Mouse (Mus musculus) forebrain, embryonic 12.5 days (tissue): Measurements from ENCODE around the gene Rps19. TPM values are rescaled to one million over a fixed set of nuclear protein-coding genes. Genes with fewer than 3 reads are reported as not detected.

Experiments
- ATAC-seq: fragments of 200-750 bp; cut with Nextera tagmentation; 2 replicates; pipeline ENCODE4 v1.8.0; 2017; ENCODE audit warnings: moderate TSS enrichment; ENCODE audit not compliant: low FRiP score
- H3K27ac ChIP-seq: fragments of 300-500 bp; sonication (generic); 2 replicates; pipeline ENCODE4 v1.5.1; 2016; ENCODE audit warnings: mild to moderate bottlenecking
- H3K27me3 ChIP-seq: fragments of 300-500 bp; sonication (generic); 2 replicates; pipeline ENCODE4 v1.6.1; 2016; ENCODE audit warnings: mild to moderate bottlenecking
- H3K36me3 ChIP-seq: fragments of 300-500 bp; sonication (generic); replicated peaks from 2 replicates; pipeline ENCODE4 v1.6.1; 2016; ENCODE audit warnings: mild to moderate bottlenecking
- H3K4me1 ChIP-seq: fragments of 300-500 bp; sonication (generic); 2 replicates; pipeline ENCODE4 v1.6.1; 2016
- H3K4me2 ChIP-seq: fragments of 300-500 bp; sonication (generic); 2 replicates; pipeline ENCODE4 v1.6.1; 2016; ENCODE audit warnings: mild to moderate bottlenecking, moderate library complexity
- H3K4me3 ChIP-seq: fragments of 300-500 bp; sonication (generic); replicated peaks from 2 replicates; pipeline ENCODE4 v1.5.1; 2016; ENCODE audit warnings: mild to moderate bottlenecking
- H3K9ac ChIP-seq: fragments of 300-500 bp; sonication (generic); 2 replicates; pipeline ENCODE4 v1.6.1; 2016; ENCODE audit warnings: mild to moderate bottlenecking
- H3K9me3 ChIP-seq: fragments of 300-500 bp; sonication (generic); 2 replicates; pipeline ENCODE4 v1.6.1; 2016
- WGBS: fragments of 180-500 bp; shearing (Covaris S2); methylation state at CpG from one replicate; pipeline ENCODE4 v1.1.7; 2016; 5-methylcytosine and 5-hydroxymethylcytosine counted together
- polyA plus RNA-seq: library from polyadenylated mRNA; unstranded; fragments of >200 nt; fragmentation: Nextera tagmentation; extraction: Ambion mirVana; gene quantifications from 2 replicates; pipeline ENCODE4 v1.2.1, GENCODE M21; 2016

Rps19 gene
- polyA plus RNA-seq, 1 experiment from 2014 or later = 1,518 TPM

- H3K4me3 ChIP-seq = no peak overlapping the region
- H3K9ac ChIP-seq = no peak overlapping the region
- WGBS = 77% methylated on average over 8 of the region's 8 CpGs
- H3K4me1 ChIP-seq = no peaks in the 10 kb centered on the region
- no peaks in the 10 kb centered on the region for H3K27me3 ChIP-seq
- ATAC-seq = no peak
- H3K4me2 ChIP-seq = no peak overlapping the region
- no peaks in the 10 kb centered on the region for H3K9me3 ChIP-seq
- no peak overlapping the region for H3K27ac ChIP-seq
- H3K36me3 ChIP-seq = peaks cover 3% of the 10 kb centered on the region
Measured at GRCm38 (mm10) chr7:24896269-24896668, 12.1 kb downstream of the Rps19 start.

GRCm38 (mm10) chr7:24897224-24897623, 13.1 kb downstream of the Rps19 start, which contains the start of gene Cd79a:
Gene Cd79a (plus strand): TSS chr7:24897381.
- no peak within 1 kb of the TSS for H3K4me3 ChIP-seq
- H3K9ac ChIP-seq = no peak within 1 kb of the TSS; the same call in 1 of the 2 replicates
- H3K4me1 ChIP-seq = no peaks in the 10 kb centered on the region
- no peaks in the 10 kb centered on the region for H3K27me3 ChIP-seq
- no peaks in the 10 kb centered on the region for H3K9me3 ChIP-seq
- H3K36me3 ChIP-seq = no peaks in the 10 kb centered on the region
- no peak within 1 kb of the TSS for H3K4me2 ChIP-seq
- 79% methylated on average over 12 of the region's 12 CpGs for WGBS
- ATAC-seq = no peak
- H3K27ac ChIP-seq = no peak within 1 kb of the TSS

GRCm38 (mm10) chr7:24897959-24898358, 13.8 kb downstream of the Rps19 start:
- Histone ChIP-seq H3K27ac (no peak overlapping the region), H3K4me2 (no peak overlapping the region), H3K36me3 (no peaks in the 10 kb centered on the region), H3K27me3 (no peaks in the 10 kb centered on the region), H3K9me3 (no peaks in the 10 kb centered on the region), H3K9ac (no peak overlapping the region; the same call in 1 of the 2 replicates), H3K4me1 (peaks cover 3% of the 10 kb centered on the region; the same call in 1 of the 2 replicates), H3K4me3 (no peak overlapping the region)
- 77% methylated on average over 5 of the region's 5 CpGs for WGBS
- ATAC-seq = no peak

- Histone ChIP-seq H3K27me3 (no peaks in the 10 kb centered on the region), H3K9ac (no peak overlapping the region), H3K36me3 (no peaks in the 10 kb centered on the region), H3K9me3 (no peaks in the 10 kb centered on the region), H3K4me2 (no peak overlapping the region), H3K27ac (no peak overlapping the region), H3K4me1 (peaks cover 25% of the 10 kb centered on the region), H3K4me3 (no peak overlapping the region)
- WGBS = 86% methylated on average over 6 of the region's 6 CpGs
- ATAC-seq = no peak
Measured at GRCm38 (mm10) chr7:24901114-24901513, 16.9 kb downstream of the Rps19 start.

- Histone ChIP-seq H3K9ac (no peak overlapping the region), H3K27me3 (no peaks in the 10 kb centered on the region), H3K4me2 (no peak overlapping the region), H3K36me3 (no peaks in the 10 kb centered on the region), H3K4me1 (peaks cover 31% of the 10 kb centered on the region), H3K27ac (no peak overlapping the region), H3K9me3 (no peaks in the 10 kb centered on the region), H3K4me3 (no peak overlapping the region)
- 90% methylated on average over 1 of the region's 1 CpGs for WGBS
- ATAC-seq = no peak
Measured at GRCm38 (mm10) chr7:24901842-24902241, 17.7 kb downstream of the Rps19 start.

GRCm38 (mm10) chr7:24902264-24902629, 18.1 kb downstream of the Rps19 start:
- WGBS = 61% methylated on average over 2 of the region's 2 CpGs
- H3K4me1 ChIP-seq = peaks cover 34% of the 10 kb centered on the region
- peak overlapping the region; percentile 66 for H3K4me3 ChIP-seq

GRCm38 (mm10) chr7:24902630-24903443, 18.7 kb downstream of the Rps19 start, which contains the start of gene Arhgef1:
Gene Arhgef1 (plus strand): TSS chr7:24902912.
- Histone ChIP-seq H3K4me1 (peaks cover 37% of the 10 kb centered on the region), H3K9ac (peak within 1 kb of the TSS; percentile 77), H3K9me3 (no peaks in the 10 kb centered on the region), H3K27me3 (no peaks in the 10 kb centered on the region), H3K36me3 (peaks cover 2% of the 10 kb centered on the region; the same call in 1 of the 2 replicates), H3K27ac (peak within 1 kb of the TSS; percentile 76), H3K4me2 (peak within 1 kb of the TSS; percentile 86), H3K4me3 (peak within 1 kb of the TSS; percentile 66)
- 10% methylated on average over 41 of the region's 68 CpGs for WGBS
- ATAC-seq = no peak

More at GRCm38 (mm10) chr7:24902264-24902629, 18.1 kb downstream of the Rps19 start:
- no peak for ATAC-seq
- H3K27me3 ChIP-seq = no peaks in the 10 kb centered on the region
- H3K4me2 ChIP-seq = peak overlapping the region; percentile 86
- H3K27ac ChIP-seq = peak overlapping the region; percentile 76
- no peak overlapping the region for H3K9ac ChIP-seq
- H3K9me3 ChIP-seq = no peaks in the 10 kb centered on the region
- H3K36me3 ChIP-seq = no peaks in the 10 kb centered on the region

- WGBS = 48% methylated on average over 10 of the region's 10 CpGs
- Histone ChIP-seq H3K4me2 (peak overlapping the region; percentile 86), H3K9me3 (no peaks in the 10 kb centered on the region), H3K36me3 (peaks cover 8% of the 10 kb centered on the region), H3K27ac (no peak overlapping the region), H3K27me3 (no peaks in the 10 kb centered on the region), H3K4me1 (peaks cover 37% of the 10 kb centered on the region), H3K9ac (peak overlapping the region; percentile 77; the same call in 1 of the 2 replicates), H3K4me3 (peak overlapping the region; percentile 66)
- no peak for ATAC-seq
Measured at GRCm38 (mm10) chr7:24903444-24903825, 19.3 kb downstream of the Rps19 start.

- Histone ChIP-seq H3K4me3 (peak overlapping the region; percentile 66), H3K4me1 (peaks cover 37% of the 10 kb centered on the region), H3K4me2 (peak overlapping the region; percentile 86), H3K9me3 (no peaks in the 10 kb centered on the region), H3K27ac (peak overlapping the region; percentile 65), H3K9ac (peak overlapping the region; percentile 77), H3K27me3 (no peaks in the 10 kb centered on the region), H3K36me3 (peaks cover 14% of the 10 kb centered on the region)
- under 1% methylated on average over 30 of the region's 30 CpGs for WGBS
- ATAC-seq = peak; percentile 97
Measured at GRCm38 (mm10) chr7:24904070-24904483, 19.9 kb downstream of the Rps19 start.

- ATAC-seq = peak; percentile 25; the same call in 1 of the 2 replicates
- H3K27ac ChIP-seq = no peak overlapping the region
Measured at GRCm38 (mm10) chr7:24904936-24905335, 20.8 kb downstream of the Rps19 start.

GRCm38 (mm10) chr7:24906551-24906950, 22.4 kb downstream of the Rps19 start:
- H3K27ac ChIP-seq = no peak overlapping the region
- H3K36me3 ChIP-seq = peaks cover 20% of the 10 kb centered on the region
- peak overlapping the region; percentile 25; the same call in 1 of the 2 replicates for H3K9ac ChIP-seq

More at GRCm38 (mm10) chr7:24904936-24905335, 20.8 kb downstream of the Rps19 start:
- WGBS = 14% methylated on average over 3 of the region's 3 CpGs
- peak overlapping the region; percentile 66 for H3K4me3 ChIP-seq
- no peaks in the 10 kb centered on the region for H3K27me3 ChIP-seq
- H3K4me1 ChIP-seq = peaks cover 37% of the 10 kb centered on the region
- peaks cover 20% of the 10 kb centered on the region for H3K36me3 ChIP-seq
- peak overlapping the region; percentile 77 for H3K9ac ChIP-seq
- no peaks in the 10 kb centered on the region for H3K9me3 ChIP-seq
- H3K4me2 ChIP-seq = peak overlapping the region; percentile 86

GRCm38 (mm10) chr7:24907211-24907748, 23.1 kb downstream of the Rps19 start:
- Histone ChIP-seq H3K36me3 (peaks cover 20% of the 10 kb centered on the region), H3K27ac (peak overlapping the region; percentile 25; the same call in 1 of the 2 replicates), H3K4me1 (peaks cover 37% of the 10 kb centered on the region), H3K9ac (peak overlapping the region; percentile 25; the same call in 1 of the 2 replicates), H3K9me3 (no peaks in the 10 kb centered on the region), H3K27me3 (no peaks in the 10 kb centered on the region), H3K4me2 (no peak overlapping the region), H3K4me3 (no peak overlapping the region)
- WGBS = 34% methylated on average over 13 of the region's 13 CpGs
- no peak for ATAC-seq

More at GRCm38 (mm10) chr7:24906551-24906950, 22.4 kb downstream of the Rps19 start:
- Histone ChIP-seq H3K9me3 (no peaks in the 10 kb centered on the region), H3K4me2 (no peak overlapping the region), H3K27me3 (no peaks in the 10 kb centered on the region), H3K4me3 (no peak overlapping the region), H3K4me1 (peaks cover 37% of the 10 kb centered on the region)
- ATAC-seq = no peak
- WGBS = 38% methylated on average over 6 of the region's 6 CpGs
